Mouse (Mus musculus) liver, embryonic 14.5 days (tissue): ENCODE measurements at regions not wholly inside any gene's neighbourhood (a gene's known extent, or its start where the extent isn't known, plus 50 kb on each side); places are given as distances from the start of the nearest gene placed in this dataset.

Experiments used
- CTCF ChIP-seq: IDR thresholded peaks from 2 replicates; pipeline ENCODE4 v1.5.1; 2016; ENCODE audit warnings: antibody characterized with exemption, low read depth, control low read depth
- EP300 ChIP-seq: IDR thresholded peaks from 2 replicates; pipeline ENCODE4 v1.6.1; 2016; ENCODE audit warnings: antibody characterized with exemption, low read depth

DNA sequence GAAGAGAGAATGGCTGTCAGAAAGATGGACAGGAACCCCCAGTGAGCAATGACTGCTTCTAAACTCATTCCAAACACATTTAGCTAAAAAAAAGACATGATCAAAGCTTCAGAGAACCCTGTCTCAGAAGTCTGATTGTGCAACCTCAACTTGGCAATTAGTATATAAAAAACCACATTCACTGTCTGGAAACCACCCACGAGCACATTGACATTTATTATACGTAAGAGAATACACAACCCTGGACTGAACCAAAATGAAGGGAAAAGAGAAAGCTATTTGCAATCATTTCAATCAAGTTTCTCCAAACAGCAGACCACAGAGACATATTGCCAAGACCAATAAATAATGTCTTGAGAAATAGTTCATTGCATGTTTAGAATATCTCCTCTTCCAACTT lies 820.7 kb upstream of the Adgrl2 start:
- TF ChIP-seq CTCF (no peak), EP300 (no peak)
